Mouse (Mus musculus): ENCODE measurements around the gene Slc6a11.

The Slc6a11 gene

GRCm38 (mm10) chr6:114264426-114264825 is 133.4 kb downstream of the Slc6a11 start:
- in situ Hi-C loops (cut with MboI, MseI) = no loop called here

- in situ Hi-C loops (cut with MboI, MseI) = no loop called here
Measured at GRCm38 (mm10) chr6:114266273-114266672, 135.2 kb downstream of the Slc6a11 start.

- in situ Hi-C loops (cut with MboI, MseI) = no loop called here
Measured at GRCm38 (mm10) chr6:114267979-114268378, 136.9 kb downstream of the Slc6a11 start.

- in situ Hi-C loops (cut with MboI, MseI) = no loop called here
Measured at GRCm38 (mm10) chr6:114269589-114269988, 138.5 kb downstream of the Slc6a11 start.

GRCm38 (mm10) chr6:114270799-114271198 is 139.8 kb downstream of the Slc6a11 start:
- in situ Hi-C loops (cut with MboI, MseI) = no loop called here

- in situ Hi-C loops (cut with MboI, MseI) = no loop called here
Measured at GRCm38 (mm10) chr6:114272279-114272678, 141.2 kb downstream of the Slc6a11 start.

- in situ Hi-C loops (cut with MboI, MseI) = no loop called here
Measured at GRCm38 (mm10) chr6:114273997-114274728, 143.1 kb downstream of the Slc6a11 start.

GRCm38 (mm10) chr6:114275800-114276199 is 144.8 kb downstream of the Slc6a11 start:
- in situ Hi-C loops (cut with MboI, MseI) = no loop called here

GRCm38 (mm10) chr6:114282469-114283277 is 151.6 kb downstream of the Slc6a11 start, which contains the start of gene Slc6a1:
Slc6a1 (plus strand) TSS chr6:114282635.
- in situ Hi-C loops (cut with MboI, MseI) = no loop called here

GRCm38 (mm10) chr6:114283278-114283770 is 152.3 kb downstream of the Slc6a11 start:
- in situ Hi-C loops (cut with MboI, MseI) = no loop called here

- in situ Hi-C loops (cut with MboI, MseI) = no loop called here
Measured at GRCm38 (mm10) chr6:114283927-114284703, 153.1 kb downstream of the Slc6a11 start.

- in situ Hi-C loops (cut with MboI, MseI) = no loop called here
Measured at GRCm38 (mm10) chr6:114285424-114285823, 154.4 kb downstream of the Slc6a11 start.

GRCm38 (mm10) chr6:114289106-114289505 is 158.1 kb downstream of the Slc6a11 start:
- in situ Hi-C loops (cut with MboI, MseI) = no loop called here

GRCm38 (mm10) chr6:114290184-114290583 is 159.1 kb downstream of the Slc6a11 start:
- in situ Hi-C loops (cut with MboI, MseI) = no loop called here

GRCm38 (mm10) chr6:114290929-114291328 is 159.9 kb downstream of the Slc6a11 start:
- in situ Hi-C loops (cut with MboI, MseI) = no loop called here

GRCm38 (mm10) chr6:114291396-114291795 is 160.4 kb downstream of the Slc6a11 start:
- in situ Hi-C loops (cut with MboI, MseI) = no loop called here

- in situ Hi-C loops (cut with MboI, MseI) = no loop called here
Measured at GRCm38 (mm10) chr6:114293511-114293910, 162.5 kb downstream of the Slc6a11 start.

GRCm38 (mm10) chr6:114295086-114295485 is 164.0 kb downstream of the Slc6a11 start:
- in situ Hi-C loops (cut with MboI, MseI) = no loop called here

GRCm38 (mm10) chr6:114297260-114298002 is 166.4 kb downstream of the Slc6a11 start:
- in situ Hi-C loops (cut with MboI, MseI) = no loop called here
